In genomic region chr2:128863777-128864331, GRCm38 (mm10) we compare ENCODE assay signal across 8 mouse cellular contexts. TPM values are rescaled to one million over a fixed set of nuclear protein-coding genes. Genes with fewer than 3 reads are reported as not detected.
DNase-seq lines count a peak whose midpoint lies in the region; ATAC-seq and TF ChIP-seq lines count a peak whose summit lies in the region.

No protein-coding gene starts in this region.

- no peak for TF ChIP-seq CTCF in bone marrow macrophage, adult 2 months (IDR thresholded peaks at IDR 0.05; ENCODE audit: low read depth, low read length)
- TF ChIP-seq CTCF in embryonic fibroblast, embryonic 13.5 days (IDR thresholded peaks at IDR 0.05; ENCODE audit: borderline replicate concordance, insufficient read depth, low read length): 0 out of 2 replicates have a peak, but pooled peaks have one; percentile 2
- 0 out of 2 replicates have a peak, but pooled peaks have one; percentile 3 for TF ChIP-seq CTCF in liver, postnatal 0 days (IDR thresholded peaks at IDR 0.05; ENCODE audit: low read depth)

- H3K9ac ChIP-seq in heart, embryonic 12.5 days: peak overlapping the region; percentile 49
- H3K9ac ChIP-seq in kidney, embryonic 14.5 days (ENCODE audit: low read depth, low read length): peak overlapping the region; percentile 54
- H3K9ac ChIP-seq in liver, postnatal 0 days (replicated peaks): no peak overlapping the region

- no peaks in the 10 kb centered on the region for H3K9me3 ChIP-seq in heart, embryonic 12.5 days (replicated peaks)
- no peaks in the 10 kb centered on the region for H3K9me3 ChIP-seq in kidney, embryonic 14.5 days (ENCODE audit: control insufficient read depth, low read length)
- H3K9me3 ChIP-seq in liver, postnatal 0 days (ENCODE audit: low read length): no peaks in the 10 kb centered on the region; the same call in 1 of the 2 replicates

- H3K27ac ChIP-seq in bone marrow macrophage, adult 2 months (ENCODE audit: insufficient read depth, low read depth, low read length): no peak overlapping the region
- H3K27ac ChIP-seq in embryonic fibroblast, embryonic 13.5 days (ENCODE audit: insufficient read depth, low read length): no peak overlapping the region
- H3K27ac ChIP-seq in heart, embryonic 12.5 days (ENCODE audit: poor library complexity, severe bottlenecking): no peak overlapping the region
- no peak overlapping the region for H3K27ac ChIP-seq in kidney, embryonic 14.5 days (ENCODE audit: low read depth, low read length)
- H3K27ac ChIP-seq in liver, postnatal 0 days (ENCODE audit: low read depth): no peak overlapping the region

- no peaks in the 10 kb centered on the region for H3K4me1 ChIP-seq in bone marrow macrophage, adult 2 months (ENCODE audit: control insufficient read depth, insufficient read depth, low read length)
- H3K4me1 ChIP-seq in embryonic fibroblast, embryonic 13.5 days (ENCODE audit: control insufficient read depth, insufficient read depth, low read length): no peaks in the 10 kb centered on the region
- H3K4me1 ChIP-seq in heart, embryonic 12.5 days (replicated peaks): peaks cover 5% of the 10 kb centered on the region; the same call in 1 of the 2 replicates
- 0 out of 2 replicates have a peak, but pooled peaks cover 5% of the 10 kb centered on the region for H3K4me1 ChIP-seq in kidney, embryonic 14.5 days (ENCODE audit: control insufficient read depth, insufficient read depth, low read length)
- H3K4me1 ChIP-seq in liver, postnatal 0 days (ENCODE audit: insufficient read depth): peaks cover 6% of the 10 kb centered on the region; the same call in 1 of the 2 replicates

- H3K4me2 ChIP-seq in heart, embryonic 12.5 days: peak overlapping the region; percentile 97
- peak overlapping the region; percentile 91 for H3K4me2 ChIP-seq in kidney, embryonic 14.5 days (replicated peaks; ENCODE audit: low read depth, low read length)
- H3K4me2 ChIP-seq in liver, postnatal 0 days (ENCODE audit: low read depth, low read length): peak overlapping the region; percentile 66

- peak; percentile 10 for DNase-seq in 3134 (ENCODE audit: extremely low read depth, insufficient read length, low spot score)
- DNase-seq in liver, postnatal 0 days: peak; percentile 34
- DNase-seq in ovary, adult 18-20 months (ENCODE audit: low spot score): peak; percentile 50
- DNase-seq in thymus, postnatal 14 days: no peak

- ATAC-seq in heart, embryonic 12.5 days (ENCODE audit: insufficient number of reproducible peaks, low FRiP score): peak; percentile 69
- ATAC-seq in kidney, embryonic 14.5 days (ENCODE audit: low FRiP score, low TSS enrichment): peak; percentile 93
- ATAC-seq in liver, postnatal 0 days: no peak

- 0 out of 2 replicates have a peak overlapping the region, but pooled peaks have one; percentile 1 for H3K4me3 ChIP-seq in bone marrow macrophage, adult 2 months (ENCODE audit: insufficient read depth, low read length)
- peak overlapping the region; percentile 41 for H3K4me3 ChIP-seq in embryonic fibroblast, embryonic 13.5 days (ENCODE audit: insufficient read depth, low read length)
- peak overlapping the region; percentile 48 for H3K4me3 ChIP-seq in heart, embryonic 12.5 days
- peak overlapping the region; percentile 52 for H3K4me3 ChIP-seq in kidney, embryonic 14.5 days (ENCODE audit: low read length)
- H3K4me3 ChIP-seq in liver, postnatal 0 days (ENCODE audit: low read depth, low read length): peak overlapping the region; percentile 36

- 1% methylated on average over 38 of the region's 38 CpGs for WGBS in heart, embryonic 12.5 days
- under 1% methylated on average over 37 of the region's 38 CpGs for WGBS in kidney, embryonic 14.5 days
- WGBS in liver, postnatal 0 days (ENCODE audit: insufficient replicate concordance): 1% methylated on average over 35 of the region's 38 CpGs

- no peak for TF ChIP-seq POLR2A in bone marrow macrophage, adult 2 months (IDR thresholded peaks at IDR 0.05; ENCODE audit: borderline replicate concordance, low read depth, low read length)
- no peak for TF ChIP-seq POLR2A in embryonic fibroblast, embryonic 13.5 days (IDR thresholded peaks at IDR 0.05; ENCODE audit: low read depth, low read length)

- H3K27me3 ChIP-seq in heart, embryonic 12.5 days (replicated peaks): peaks cover 27% of the 10 kb centered on the region
- H3K27me3 ChIP-seq in kidney, embryonic 14.5 days (ENCODE audit: control insufficient read depth, insufficient read depth, low read length): no peaks in the 10 kb centered on the region
- peaks cover 16% of the 10 kb centered on the region for H3K27me3 ChIP-seq in liver, postnatal 0 days (ENCODE audit: insufficient read depth, low read length)

- H3K36me3 ChIP-seq in heart, embryonic 12.5 days: no peaks in the 10 kb centered on the region
- H3K36me3 ChIP-seq in kidney, embryonic 14.5 days (ENCODE audit: control insufficient read depth, insufficient read depth, low read length): no peaks in the 10 kb centered on the region
- H3K36me3 ChIP-seq in liver, postnatal 0 days (replicated peaks; ENCODE audit: insufficient read depth, low read length): no peaks in the 10 kb centered on the region

- TF ChIP-seq EP300 in liver, postnatal 0 days (IDR thresholded peaks at IDR 0.05; ENCODE audit: low read depth): no peak

RNA-seq across cellular contexts. Expression of gene Fbln7, which starts 1.1 kb away (rescaled TPM):
- polyA plus RNA-seq in bone marrow macrophage, adult 2 months (2012; ENCODE audit: insufficient read depth, insufficient read length, missing spikeins): not detected in 2 replicates
- polyA plus RNA-seq in embryonic fibroblast, embryonic 13.5 days (2011; ENCODE audit: insufficient read length, low read depth, missing spikeins): 0.50 and 1.7 TPM in 2 replicates
- polyA plus RNA-seq in heart, embryonic 12.5 days (2016; fragmentation: Nextera tagmentation; extraction: Ambion mirVana): 1.0 and 1.5 TPM in 2 replicates
- polyA plus RNA-seq in kidney, embryonic 14.5 days (2014; fragmentation: Nextera tagmentation; extraction: Ambion mirVana): 3.3 and 4.7 TPM in 2 replicates
- 0.09 and 0.16 TPM in 2 replicates for polyA plus RNA-seq in liver, postnatal 0 days (2015; fragmentation: Nextera tagmentation; extraction: Ambion mirVana)

RNA-seq across cellular contexts. Expression of gene Tmem87b, which starts 45.9 kb away (rescaled TPM):
- polyA plus RNA-seq in bone marrow macrophage, adult 2 months (2012; ENCODE audit: insufficient read depth, insufficient read length, missing spikeins): 57.6 and 61.0 TPM in 2 replicates
- polyA plus RNA-seq in embryonic fibroblast, embryonic 13.5 days (2011; ENCODE audit: insufficient read length, low read depth, missing spikeins): 26.8 and 27.2 TPM in 2 replicates
- polyA plus RNA-seq in heart, embryonic 12.5 days (2016; fragmentation: Nextera tagmentation; extraction: Ambion mirVana): 26.7 and 29.7 TPM in 2 replicates
- 14.8 and 31.8 TPM in 2 replicates for polyA plus RNA-seq in kidney, embryonic 14.5 days (2014; fragmentation: Nextera tagmentation; extraction: Ambion mirVana)
- polyA plus RNA-seq in liver, postnatal 0 days (2015; fragmentation: Nextera tagmentation; extraction: Ambion mirVana): 15.7 and 17.5 TPM in 2 replicates

Comparison
In these comparisons a context has a peak if more than half of its experiments do, and no peak if none do; other contexts are left out.
1. H3K4me3 ChIP-seq: peak in every context shown above with its lines; median percentile 52 in kidney, embryonic 14.5 days; 48 in heart, embryonic 12.5 days; 41 in embryonic fibroblast, embryonic 13.5 days; 36 in liver, postnatal 0 days; 1 in bone marrow macrophage, adult 2 months.